Mouse (Mus musculus): ENCODE measurements around the gene Taok3. TPM values are rescaled to one million over a fixed set of nuclear protein-coding genes. Genes with fewer than 3 reads are reported as not detected.

Taok3 gene
- polyA plus RNA-seq, 1 experiment from 2014 or later, result 46.7 TPM

Other genes with a start within 250 kb of the Taok3 start
- 91.4 and 99.7 TPM in 2 replicates for gene Suds3, start 4.0 kb upstream of the Taok3 start, polyA plus RNA-seq (2015; fragmentation: Nextera tagmentation; extraction: Ambion mirVana)
- 991 and 996 TPM in 2 replicates for gene Pebp1, start 167.5 kb downstream of the Taok3 start, polyA plus RNA-seq (2015; fragmentation: Nextera tagmentation; extraction: Ambion mirVana)
- 2.2 and 2.6 TPM in 2 replicates for gene Vsig10, start 199.0 kb downstream of the Taok3 start, polyA plus RNA-seq (2015; fragmentation: Nextera tagmentation; extraction: Ambion mirVana)
- 194 and 209 TPM in 2 replicates for gene Wsb2, start 237.2 kb downstream of the Taok3 start, polyA plus RNA-seq (2015; fragmentation: Nextera tagmentation; extraction: Ambion mirVana)